Mouse (Mus musculus) adrenal gland, adult 18-20 months (tissue): Measurements from ENCODE around the gene Glipr1. TPM values are rescaled to one million over a fixed set of nuclear protein-coding genes. Genes with fewer than 3 reads are reported as not detected.
"Not testable (repeated sequence)": the region's sequence is repeated elsewhere in the genome, so short reads cannot be mapped to it uniquely, and the experiment has no call there.

ENCODE experiments used
- DNase-seq, 2 experiments: peaks; one replicate each; pipeline ENCODE4 v3.0.0; 2021 to 2022; ENCODE audit warnings: low spot score in 2 of 2
- long read RNA-seq, 2 experiments: library from polyadenylated mRNA; stranded (forward); transcript quantifications; one replicate each; pipeline ENCODE4 v2.0.0; 2021
- total RNA-seq, 2 experiments: library from RNA; stranded (reverse); gene quantifications; 1 replicate in 1 of 2; 2 replicates in 1 of 2; pipeline ENCODE4 v1.2.3; 2021

Gene Glipr1
- 1 to 10 TPM; 2.2 to 6.1 TPM for total RNA-seq
- long read RNA-seq, experiment 1, partial matches to known transcripts: 0 of 1 reads
- long read RNA-seq, experiment 1, other reads (novel, unspliced or antisense): 0 of 1 reads
- long read RNA-seq, experiment 2: 0 reads

DNA sequence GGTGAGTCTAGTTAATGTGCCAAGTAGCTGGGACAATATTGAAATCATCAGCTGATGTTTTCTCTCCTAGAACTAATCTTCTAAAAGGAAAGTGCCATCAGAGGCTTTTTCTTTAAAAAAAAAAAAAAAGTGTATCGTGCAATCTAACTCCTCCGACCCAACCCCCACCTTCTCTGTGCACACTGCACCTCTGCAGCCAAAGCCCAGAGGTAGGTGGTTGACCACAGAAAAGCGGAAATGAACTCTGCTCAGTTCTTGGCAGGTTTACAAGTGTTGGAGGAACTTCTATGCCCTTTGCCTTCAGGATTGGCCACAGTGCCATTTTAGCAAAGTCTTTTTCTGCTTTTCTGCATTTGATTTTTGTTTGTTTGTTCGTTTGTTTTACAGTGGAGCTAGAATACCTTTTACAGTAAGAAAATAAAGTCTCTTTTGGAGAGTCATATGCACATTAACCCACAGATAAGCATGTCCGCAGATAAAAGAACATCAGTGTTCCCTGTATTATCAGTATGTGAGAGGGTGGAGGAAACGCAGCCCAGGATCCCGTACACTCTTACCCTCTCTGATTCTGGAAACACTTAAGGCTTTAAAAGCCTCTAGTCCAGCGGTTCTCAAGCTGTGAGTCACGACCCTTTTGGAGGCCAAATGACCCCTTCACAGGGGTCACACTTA lies at the start of gene Glipr1:
Glipr1 (minus strand) TSS at position 88 of the 672 bp plus-strand sequence.
- DNase-seq: no peak

- DNase-seq: not testable (repeated sequence)
Observed at GRCm38 (mm10) chr10:112051956-112052355, 49.5 kb upstream of the Glipr1 start.

DNA sequence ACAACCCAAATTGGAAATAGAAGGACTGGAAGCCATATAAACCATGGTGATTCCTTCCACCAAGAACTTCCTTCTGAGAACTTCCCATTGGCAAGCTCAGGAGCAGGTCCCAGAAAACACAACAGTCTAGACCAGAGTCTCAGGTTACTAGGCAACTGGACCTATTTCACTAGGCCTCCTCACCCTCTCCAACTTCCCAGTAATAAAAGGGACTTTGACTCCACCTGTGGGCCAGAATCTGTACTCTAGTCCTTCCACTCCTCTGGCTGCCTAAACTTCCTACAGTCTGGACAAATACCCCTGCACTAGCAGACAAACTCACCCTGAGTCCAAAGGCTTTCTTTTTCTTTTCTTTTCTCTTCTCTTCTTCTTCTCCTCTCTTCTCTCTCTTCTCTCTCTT lies 48.8 kb upstream of the Glipr1 start:
- no peak for DNase-seq

GRCm38 (mm10) chr10:112044283-112044682 lies 41.9 kb upstream of the Glipr1 start:
- not testable (repeated sequence) for DNase-seq

- DNase-seq: not testable (repeated sequence)
Observed at GRCm38 (mm10) chr10:112043523-112043922, 41.1 kb upstream of the Glipr1 start.

DNA sequence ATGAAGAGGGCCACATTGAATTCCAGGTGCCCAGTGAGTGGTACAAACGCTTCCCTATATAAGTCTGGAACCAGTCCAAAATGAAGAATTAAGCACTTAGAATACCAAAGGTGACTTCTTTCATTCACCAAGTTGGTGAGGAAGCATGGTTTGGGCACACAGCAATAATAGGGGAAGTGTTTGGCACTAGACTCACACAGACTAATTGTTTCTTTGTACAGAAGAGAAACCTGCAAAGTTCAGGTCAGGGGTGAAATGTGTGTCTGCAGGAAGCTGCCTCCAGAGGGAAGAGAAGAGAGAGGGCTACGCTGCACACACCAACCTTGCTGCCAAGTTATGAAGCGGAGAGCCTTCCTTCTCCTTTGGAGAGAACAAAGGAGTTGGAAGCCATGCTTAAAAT lies 26.3 kb upstream of the Glipr1 start:
- not testable (repeated sequence) for DNase-seq

- DNase-seq: no peak
Observed at GRCm38 (mm10) chr10:112023585-112023984, 21.2 kb upstream of the Glipr1 start.

- not testable (repeated sequence) for DNase-seq
Observed at GRCm38 (mm10) chr10:112009511-112009910, 7.1 kb upstream of the Glipr1 start.

GRCm38 (mm10) chr10:112001756-112002520 lies 493 bp downstream of the Glipr1 start:
- DNase-seq: no peak

- DNase-seq: no peak
Observed at GRCm38 (mm10) chr10:112001350-112001749, 1.1 kb downstream of the Glipr1 start.

DNA sequence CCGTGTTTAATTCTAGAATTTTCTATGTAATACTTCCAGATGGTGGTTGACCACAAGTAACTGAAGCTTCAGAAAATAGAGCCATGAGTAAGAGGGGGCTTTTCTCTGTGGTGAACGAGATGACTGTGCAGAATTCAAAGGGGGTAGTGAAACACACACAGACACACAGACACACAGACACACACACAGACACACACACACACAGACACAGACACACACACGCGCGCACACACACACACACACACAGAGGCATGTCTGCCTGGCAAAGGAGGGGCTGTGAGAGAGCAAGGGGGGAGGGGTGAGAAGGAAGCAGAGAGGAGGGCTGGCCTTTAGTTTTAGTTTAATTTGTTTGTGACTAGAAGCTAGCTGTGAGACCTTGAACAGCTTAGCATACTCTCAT lies 1.9 kb downstream of the Glipr1 start:
- DNase-seq: no peak

- no peak for DNase-seq
Observed at GRCm38 (mm10) chr10:111999765-112000164, 2.7 kb downstream of the Glipr1 start.

GRCm38 (mm10) chr10:111997671-111998070 lies 4.8 kb downstream of the Glipr1 start:
- DNase-seq: no peak

- DNase-seq: no peak
Observed at GRCm38 (mm10) chr10:111996911-111997347, 5.5 kb downstream of the Glipr1 start.

GRCm38 (mm10) chr10:111996549-111996904 lies 5.9 kb downstream of the Glipr1 start:
- no peak for DNase-seq

DNA sequence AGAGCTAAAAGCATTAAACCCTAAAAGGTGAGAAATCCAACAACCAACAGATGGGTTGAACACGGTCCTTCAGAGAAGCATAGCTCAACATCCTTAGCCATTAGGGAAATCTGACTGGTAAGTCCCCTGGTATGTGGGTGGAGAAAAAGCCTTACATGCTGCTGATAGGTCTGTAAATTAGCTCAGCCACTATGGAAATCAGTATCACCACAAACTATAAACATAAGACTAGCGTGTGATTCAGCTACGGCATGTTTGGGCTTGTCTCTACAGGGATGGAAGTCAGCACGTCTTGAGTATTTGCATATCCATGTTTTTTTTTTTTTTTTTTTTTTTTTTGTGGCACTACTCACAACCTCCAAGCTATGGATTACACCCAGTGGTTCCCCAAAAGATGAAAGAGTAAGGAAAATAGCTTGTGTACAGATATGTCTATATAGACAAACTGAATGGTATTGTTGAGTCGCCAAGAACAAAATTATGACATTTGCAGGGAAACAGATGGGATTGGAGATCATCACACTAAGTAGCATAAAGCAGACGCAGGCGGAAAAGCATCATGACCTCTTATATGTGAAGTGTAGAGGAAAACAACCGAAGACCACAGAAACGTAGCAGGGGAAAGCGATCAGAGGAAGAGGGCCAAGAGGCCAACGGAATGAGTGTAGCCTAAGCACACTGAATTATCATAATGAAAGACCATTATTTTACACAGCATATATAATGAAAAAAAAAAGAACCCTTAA lies 6.5 kb downstream of the Glipr1 start:
- DNase-seq: no peak

DNA sequence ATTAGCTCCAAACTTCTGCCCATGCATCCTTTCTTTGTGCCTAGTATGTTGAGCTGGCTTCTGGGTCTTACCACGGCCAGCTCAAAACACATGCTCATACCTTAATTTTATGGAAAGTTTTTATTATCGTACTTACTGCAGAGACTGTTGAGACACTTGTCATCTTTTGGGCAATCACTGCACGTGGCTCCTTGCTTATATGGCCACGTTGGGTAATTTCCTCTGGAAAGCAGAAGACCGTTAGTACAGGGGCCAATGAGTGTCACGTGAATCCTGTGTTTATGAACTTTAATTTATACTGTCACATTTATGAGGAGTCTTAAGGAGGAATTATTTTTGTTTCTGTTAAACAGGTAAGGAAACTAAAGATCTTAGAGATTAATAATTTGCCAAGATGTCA lies 16.0 kb downstream of the Glipr1 start:
- no peak for DNase-seq

DNA sequence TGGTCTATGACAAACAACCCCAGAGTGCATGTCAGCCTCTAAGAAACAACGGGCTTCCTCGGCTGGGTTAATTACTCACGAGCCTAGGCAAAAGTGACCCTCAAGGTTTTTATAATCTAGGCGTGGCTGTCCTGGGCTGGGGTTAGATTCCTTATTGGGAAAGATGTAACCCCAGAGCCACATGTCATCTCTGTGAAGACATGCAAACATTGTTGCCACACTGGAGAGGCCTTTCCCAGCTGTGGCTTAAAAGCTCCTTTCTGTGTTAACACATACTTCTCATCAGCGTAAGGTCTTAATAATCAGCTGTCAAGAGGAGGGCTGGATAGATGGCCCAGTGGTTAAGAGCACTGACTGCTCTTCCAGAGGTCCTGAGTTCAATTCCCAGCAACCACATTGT lies 19.4 kb downstream of the Glipr1 start:
- DNase-seq: no peak

GRCm38 (mm10) chr10:111977584-111977983 lies 24.8 kb downstream of the Glipr1 start:
- DNase-seq: peak; percentile 43 to 53

- peak; percentile 78 to 83 for DNase-seq
Observed at GRCm38 (mm10) chr10:111972542-111973361, 29.7 kb downstream of the Glipr1 start, which contains the start of gene Krr1. Gene Krr1, plus strand, starts transcription at chr10:111972664.

GRCm38 (mm10) chr10:111971929-111972328 lies 30.5 kb downstream of the Glipr1 start:
- DNase-seq: no peak
